Mouse (Mus musculus) MEL (cell line): ENCODE results near the gene Limk2. TPM values are rescaled to one million over a fixed set of nuclear protein-coding genes. Genes with fewer than 3 reads are reported as not detected.

ENCODE experiments used
- DNase-seq: peaks from one replicate; pipeline ENCODE4 v3.0.0; 2011; ENCODE audit warnings: low read depth, low spot score
- H3K27ac ChIP-seq: 2 replicates; pipeline ENCODE4 v1.5.1; 2012; ENCODE audit warnings: low read depth, mild to moderate bottlenecking, control low read depth, low read length, moderate library complexity; ENCODE audit not compliant: control insufficient read depth
- H3K27me3 ChIP-seq, 2 experiments: fragments of 150-350 bp in 1 of 2; sonication (generic) in 1 of 2; 2 replicates each; pipeline ENCODE4 v1.6.1; 2012; ENCODE audit warnings: low read length in 2 of 2, mild to moderate bottlenecking in 2 of 2, improper control_type of control experiment in 1 of 2, moderate library complexity in 1 of 2; ENCODE audit not compliant: insufficient read depth in 2 of 2, control insufficient read depth in 1 of 2
- H3K36me3 ChIP-seq, 2 experiments: 2 replicates each; pipeline ENCODE4 v1.6.1; 2012 to 2014; ENCODE audit warnings: low read length in 2 of 2, improper control_type of control experiment in 1 of 2, inconsistent platforms in 1 of 2, mild to moderate bottlenecking in 1 of 2; ENCODE audit not compliant: insufficient read depth in 2 of 2, control insufficient read depth in 1 of 2
- H3K4me1 ChIP-seq, 2 experiments: fragments of 150-350 bp in 1 of 2; sonication (generic) in 1 of 2; 2 replicates each; pipeline ENCODE4 v1.6.1; 2012; ENCODE audit warnings: low read length in 2 of 2, improper control_type of control experiment in 1 of 2, mild to moderate bottlenecking in 1 of 2; ENCODE audit not compliant: insufficient read depth in 2 of 2, control insufficient read depth in 1 of 2
- H3K4me3 ChIP-seq, 2 experiments: fragments of 150-350 bp in 1 of 2; sonication (generic) in 1 of 2; 2 replicates each; pipeline ENCODE4 v1.5.1; 2012; ENCODE audit warnings: low read depth in 2 of 2, low read length in 2 of 2, mild to moderate bottlenecking in 2 of 2, moderate library complexity in 2 of 2, control low read depth in 1 of 2, improper control_type of control experiment in 1 of 2; ENCODE audit not compliant: control insufficient read depth in 1 of 2, insufficient read depth in 1 of 2
- H3K79me2 ChIP-seq: 2 replicates; pipeline ENCODE4 v1.6.1; 2012; ENCODE audit warnings: mild to moderate bottlenecking, low read length, moderate library complexity; ENCODE audit not compliant: control insufficient read depth, poor library complexity, insufficient read depth
- H3K9ac ChIP-seq: 2 replicates; pipeline ENCODE4 v1.6.1; 2012; ENCODE audit warnings: low read depth, mild to moderate bottlenecking, control low read depth, low read length, moderate library complexity; ENCODE audit not compliant: control insufficient read depth, poor library complexity, severe bottlenecking
- H3K9me3 ChIP-seq: fragments of 150-350 bp; sonication (generic); replicated peaks from 2 replicates; pipeline ENCODE4 v1.6.1; 2012; ENCODE audit warnings: mild to moderate bottlenecking, low read length, improper control_type of control experiment, moderate library complexity; ENCODE audit not compliant: insufficient read depth
- BHLHE40 ChIP-seq: IDR thresholded peaks from 2 replicates; pipeline ENCODE4 v1.6.1; 2012; ENCODE audit warnings: low read depth, mild to moderate bottlenecking, inconsistent platforms, low read length, improper control_type of control experiment, borderline replicate concordance
- CHD1 ChIP-seq: IDR thresholded peaks from 2 replicates; pipeline ENCODE4 v1.6.1; 2012; ENCODE audit warnings: low read depth, mild to moderate bottlenecking, inconsistent platforms, low read length, improper control_type of control experiment
- E2F4 ChIP-seq: IDR thresholded peaks from 2 replicates; pipeline ENCODE4 v1.6.1; 2011; ENCODE audit warnings: low read depth, low read length, improper control_type of control experiment, borderline replicate concordance
- ELF1 ChIP-seq: IDR thresholded peaks from 2 replicates; pipeline ENCODE4 v1.6.1; 2014; ENCODE audit warnings: low read depth, mild to moderate bottlenecking, inconsistent platforms, low read length, improper control_type of control experiment, moderate library complexity
- ETS1 ChIP-seq: IDR thresholded peaks from 2 replicates; pipeline ENCODE4 v1.6.1; 2012; ENCODE audit warnings: low read depth, mild to moderate bottlenecking, inconsistent platforms, low read length, improper control_type of control experiment, moderate library complexity
- GATA1 ChIP-seq: IDR thresholded peaks from 2 replicates; pipeline ENCODE4 v1.6.1; 2011; ENCODE audit warnings: low read depth, low read length, improper control_type of control experiment
- HCFC1 ChIP-seq: IDR thresholded peaks from 2 replicates; pipeline ENCODE4 v1.6.1; 2012; ENCODE audit warnings: low read depth, mild to moderate bottlenecking, inconsistent platforms, low read length, improper control_type of control experiment, moderate library complexity
- MAX ChIP-seq: IDR thresholded peaks from 2 replicates; pipeline ENCODE4 v1.6.1; 2011; ENCODE audit warnings: low read length, improper control_type of control experiment
- MAZ ChIP-seq: IDR thresholded peaks from 2 replicates; pipeline ENCODE4 v1.6.1; 2012; ENCODE audit warnings: low read depth, mild to moderate bottlenecking, inconsistent platforms, low read length, improper control_type of control experiment
- MXI1 ChIP-seq: IDR thresholded peaks from 2 replicates; pipeline ENCODE4 v1.6.1; 2011; ENCODE audit warnings: mild to moderate bottlenecking, low read depth, low read length, improper control_type of control experiment
- MYB ChIP-seq: IDR thresholded peaks from 2 replicates; pipeline ENCODE4 v1.6.1; 2011; ENCODE audit warnings: mild to moderate bottlenecking, low read depth, low read length, improper control_type of control experiment
- MYC ChIP-seq: IDR thresholded peaks from 2 replicates; pipeline ENCODE4 v1.6.1; 2011; ENCODE audit warnings: low read depth, mild to moderate bottlenecking, low read length, improper control_type of control experiment, moderate library complexity
- NELFE ChIP-seq: IDR thresholded peaks from 2 replicates; pipeline ENCODE4 v1.6.1; 2011; ENCODE audit warnings: low read depth, low read length, improper control_type of control experiment
- NRF1 ChIP-seq: IDR thresholded peaks from 2 replicates; pipeline ENCODE4 v1.6.1; 2014; ENCODE audit warnings: low read depth, mild to moderate bottlenecking, inconsistent platforms, low read length, improper control_type of control experiment, moderate library complexity; ENCODE audit not compliant: poor library complexity, insufficient read depth, severe bottlenecking
- POLR2A ChIP-seq, 2 experiments: IDR thresholded peaks; 2 replicates each; pipeline ENCODE4 v1.6.1; 2011 to 2012; ENCODE audit warnings: low read length in 2 of 2, mild to moderate bottlenecking in 2 of 2, control low read depth in 1 of 2, improper control_type of control experiment in 1 of 2, low read depth in 1 of 2, moderate library complexity in 1 of 2; ENCODE audit not compliant: control insufficient read depth in 1 of 2, insufficient read depth in 1 of 2, poor library complexity in 1 of 2
- POLR2AphosphoS5 ChIP-seq: IDR thresholded peaks from 2 replicates; pipeline ENCODE4 v1.6.1; 2012; ENCODE audit warnings: low read depth, borderline replicate concordance, mild to moderate bottlenecking, inconsistent platforms, low read length, moderate library complexity, mixed read lengths
- SIN3A ChIP-seq: IDR thresholded peaks from 2 replicates; pipeline ENCODE4 v1.6.1; 2012; ENCODE audit warnings: low read length, improper control_type of control experiment, inconsistent platforms
- SMC3 ChIP-seq: IDR thresholded peaks from 2 replicates; pipeline ENCODE4 v1.6.1; 2011; ENCODE audit warnings: low read depth, low read length, improper control_type of control experiment
- TBP ChIP-seq: IDR thresholded peaks from 2 replicates; pipeline ENCODE4 v1.8.0; 2011; ENCODE audit warnings: low read depth, low read length, improper control_type of control experiment
- TCF12 ChIP-seq: IDR thresholded peaks from 2 replicates; pipeline ENCODE4 v1.6.1; 2014; ENCODE audit warnings: low read depth, mild to moderate bottlenecking, inconsistent platforms, low read length, improper control_type of control experiment, moderate library complexity
- UBTF ChIP-seq: IDR thresholded peaks from 2 replicates; pipeline ENCODE4 v1.6.1; 2012; ENCODE audit warnings: low read depth, mild to moderate bottlenecking, inconsistent platforms, low read length, improper control_type of control experiment, moderate library complexity, borderline replicate concordance; ENCODE audit not compliant: insufficient read depth
- USF1 ChIP-seq: IDR thresholded peaks from 2 replicates; pipeline ENCODE4 v1.6.1; 2014; ENCODE audit warnings: low read depth, mild to moderate bottlenecking, inconsistent platforms, low read length, improper control_type of control experiment, moderate library complexity
- ZNF384 ChIP-seq: IDR thresholded peaks from 2 replicates; pipeline ENCODE4 v1.6.1; 2012; ENCODE audit warnings: low read depth, mild to moderate bottlenecking, inconsistent platforms, low read length, improper control_type of control experiment
- polyA plus RNA-seq, 2 experiments: library from polyadenylated mRNA; stranded (reverse) in 1 of 2; unstranded in 1 of 2; fragments of >175 nt in 1 of 2; fragments of >200 nt in 1 of 2; gene quantifications; 2 replicates each; pipeline versions ENCODE4 v1.2.1 to v1.2.4; 2012; ENCODE audit warnings: low replicate concordance in 2 of 2, low read depth in 1 of 2; ENCODE audit not compliant: insufficient read length in 2 of 2, insufficient read depth in 1 of 2, missing spikeins in 1 of 2
- total RNA-seq: library from RNA; depleted of rRNA; stranded (reverse); fragments of 300-350 nt; gene quantifications from 2 replicates; pipeline ENCODE4 v1.2.3, GENCODE M21; 2012

Limk2 gene
- total and polyA plus RNA-seq, 3 experiments: 19.6 to 29.1 TPM; not detected in 1

DNA sequence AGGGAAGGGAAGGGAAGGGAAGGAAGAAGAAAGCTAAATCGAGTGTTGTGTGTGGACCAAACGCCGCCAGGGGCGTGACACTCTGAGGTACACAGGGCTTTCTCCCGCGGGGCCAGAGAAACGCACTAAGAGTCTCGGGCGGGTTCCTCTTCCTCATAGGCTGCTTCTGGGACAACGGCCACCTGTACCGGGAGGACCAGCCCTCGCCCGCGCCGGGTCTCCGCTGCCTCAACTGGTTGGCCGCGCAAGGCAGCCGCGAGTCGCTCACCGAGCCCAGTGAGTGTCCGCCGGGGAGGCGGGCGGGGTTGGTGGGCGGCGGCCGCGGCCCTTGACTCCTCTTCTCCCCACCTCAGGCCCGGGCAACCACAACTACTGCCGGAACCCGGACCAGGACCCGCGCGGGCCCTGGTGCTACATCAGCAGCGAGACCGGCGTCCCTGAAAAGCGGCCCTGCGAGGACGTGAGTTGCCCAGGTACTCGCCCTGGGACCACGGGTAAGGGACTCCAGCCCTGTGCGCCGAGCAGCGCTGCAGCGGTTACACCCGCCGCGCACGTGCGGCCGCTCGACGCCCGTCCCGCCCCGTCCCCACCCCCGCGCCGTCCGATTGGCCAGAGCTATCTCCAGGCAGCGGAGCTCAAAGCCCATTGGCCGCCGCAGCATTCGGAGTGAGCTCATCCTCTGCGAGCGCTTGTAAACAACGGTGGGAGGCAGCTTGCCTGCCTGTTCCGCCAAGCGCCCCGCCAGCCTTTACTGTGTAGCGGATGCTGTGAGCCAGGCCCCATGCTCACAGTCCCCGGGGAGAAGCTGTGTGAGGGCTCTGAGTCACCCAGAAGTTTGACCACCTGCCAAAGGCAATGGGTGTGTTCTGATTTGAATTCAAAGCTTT is 77.0 kb downstream of the Limk2 start:
- Histone ChIP-seq H3K9me3 (no peaks in the 10 kb centered on the region), H3K9ac (peak overlapping the region; percentile 65), H3K27ac (peak overlapping the region; percentile 48), H3K79me2 (no peaks in the 10 kb centered on the region), H3K4me3 (peak overlapping the region; percentile 61 to 67), H3K4me1 (peaks cover 8 to 14% of the 10 kb centered on the region in 2 experiments; a peak in 3 of 4 replicates), H3K36me3 (peaks cover 0 to 6% of the 10 kb centered on the region in 2 experiments; a peak in 2 of 4 replicates), H3K27me3 (no peaks in the 10 kb centered on the region)
- peak; percentile 98 for DNase-seq
- TF ChIP-seq E2F4 (no peak), HCFC1 (peak; percentile 70), MAZ (0 out of 2 replicates have a peak, but pooled peaks have one; percentile 18), GATA1 (no peak), MYB (no peak), MAX (peak; percentile 99), SMC3 (0 out of 2 replicates have a peak, but pooled peaks have one; percentile 2), MXI1 (peak; percentile 98), NRF1 (peak; percentile 51; the same call in 1 of the 2 replicates), SIN3A (peak; percentile 96), USF1 (peak; percentile 67), BHLHE40 (peak; percentile 99), MYC (peak; percentile 57; the same call in 1 of the 2 replicates), ETS1 (peak; percentile 57; the same call in 1 of the 2 replicates), TBP (peak; percentile 87), UBTF (no peak), ELF1 (peak; percentile 31; the same call in 1 of the 2 replicates), TCF12 (no peak), NELFE (peak; percentile 49; the same call in 1 of the 2 replicates), CHD1 (0 out of 2 replicates have a peak, but pooled peaks have one; percentile 23), POLR2AphosphoS5 (no peak), POLR2A (IDR thresholded peaks at IDR 0.05; ENCODE audit: control insufficient read depth in 1 of 2, insufficient read depth in 1 of 2, low read depth in 1 of 2, low read length in 2 of 2, poor library complexity in 1 of 2) (peak; percentile 63 to 76; a peak in 3 of 4 replicates), ZNF384 (no peak)
